Mouse (Mus musculus): ENCODE measurements around the gene Fzd4. TPM values are rescaled to one million over a fixed set of nuclear protein-coding genes. Genes with fewer than 3 reads are reported as not detected.

Fzd4 gene
- total and polyA plus RNA-seq, 2 experiments from 2014 or later: 9.6 to 16.0 TPM

DNA sequence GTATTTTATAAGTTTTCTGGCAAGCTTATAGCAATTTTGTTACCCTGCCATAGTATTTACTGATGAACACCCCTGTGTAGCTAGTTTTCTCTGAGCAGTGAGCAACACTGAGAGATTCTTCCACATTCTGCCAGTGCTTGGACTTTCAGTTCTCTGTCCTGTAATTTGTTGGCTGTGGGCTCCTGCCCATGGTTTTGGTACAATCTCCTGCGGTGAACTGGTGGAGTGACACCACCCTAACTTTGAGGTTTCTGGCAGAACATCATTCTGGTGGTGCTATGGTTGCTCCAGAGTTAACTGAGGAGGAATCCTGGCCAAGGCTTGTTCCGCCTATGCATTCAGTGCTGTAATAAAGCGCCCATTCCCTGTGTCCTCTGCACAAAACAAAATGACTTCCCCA, 21.3 kb upstream of the Fzd4 start:
- WGBS: 96% methylated on average over 3 of the region's 3 CpGs
- H3K9ac ChIP-seq (replicated peaks; ENCODE audit: low read depth, low read length): no peak overlapping the region
- DNase-seq (ENCODE audit: low spot score): no peak
- no peak overlapping the region for H3K27ac ChIP-seq (ENCODE audit: low read depth)
- TF ChIP-seq EP300 (IDR thresholded peaks at IDR 0.05; ENCODE audit: low read depth) (no peak), CTCF (IDR thresholded peaks at IDR 0.05; ENCODE audit: low read depth) (no peak)
- no peak overlapping the region for H3K4me3 ChIP-seq (ENCODE audit: low read depth, low read length)
- no peak for ATAC-seq (ENCODE audit: insufficient read depth, low read depth)
- peaks cover 16% of the 10 kb centered on the region; the same call in 1 of the 2 replicates for H3K4me1 ChIP-seq (ENCODE audit: control insufficient read depth, insufficient read depth)
- H3K27me3 ChIP-seq (ENCODE audit: control insufficient read depth, insufficient read depth, low read length): no peaks in the 10 kb centered on the region
- H3K4me2 ChIP-seq (ENCODE audit: low read depth, low read length): no peak overlapping the region
- no peaks in the 10 kb centered on the region for H3K9me3 ChIP-seq (replicated peaks; ENCODE audit: control insufficient read depth, low read length)
- no peaks in the 10 kb centered on the region for H3K36me3 ChIP-seq (replicated peaks; ENCODE audit: control insufficient read depth, insufficient read depth, low read length)

DNA sequence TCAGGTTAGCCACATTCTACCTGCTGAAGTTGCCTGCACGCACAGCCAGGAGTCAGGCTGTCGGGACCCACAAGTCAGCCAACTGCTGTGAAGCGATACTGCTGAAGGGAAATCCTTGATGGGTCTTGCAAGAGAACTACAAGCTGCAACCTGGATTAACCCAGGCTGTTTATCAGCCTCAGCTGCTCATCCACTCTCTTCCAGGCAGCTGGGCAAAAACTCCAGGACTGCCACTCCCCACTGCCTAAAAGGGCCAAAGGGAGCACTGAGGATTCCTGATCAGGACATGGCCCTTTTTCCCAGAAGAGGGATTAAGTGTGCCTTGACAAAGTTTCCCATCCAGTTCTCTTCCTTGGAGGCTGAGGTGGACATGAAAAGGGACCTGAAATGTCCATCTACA, 15.2 kb upstream of the Fzd4 start:
- H3K27me3 ChIP-seq (ENCODE audit: control insufficient read depth, insufficient read depth, low read length): no peaks in the 10 kb centered on the region
- DNase-seq (ENCODE audit: low spot score): no peak
- H3K36me3 ChIP-seq (replicated peaks; ENCODE audit: control insufficient read depth, insufficient read depth, low read length): no peaks in the 10 kb centered on the region
- no peak overlapping the region for H3K4me3 ChIP-seq (ENCODE audit: low read depth, low read length)
- no peak overlapping the region for H3K9ac ChIP-seq (replicated peaks; ENCODE audit: low read depth, low read length)
- peaks cover 39% of the 10 kb centered on the region for H3K4me1 ChIP-seq (ENCODE audit: control insufficient read depth, insufficient read depth)
- H3K27ac ChIP-seq (ENCODE audit: low read depth): no peak overlapping the region
- 57% methylated on average over 3 of the region's 3 CpGs for WGBS
- TF ChIP-seq CTCF (IDR thresholded peaks at IDR 0.05; ENCODE audit: low read depth) (no peak), EP300 (IDR thresholded peaks at IDR 0.05; ENCODE audit: low read depth) (no peak)
- H3K4me2 ChIP-seq (ENCODE audit: low read depth, low read length): no peak overlapping the region
- no peaks in the 10 kb centered on the region for H3K9me3 ChIP-seq (replicated peaks; ENCODE audit: control insufficient read depth, low read length)
- no peak for ATAC-seq (ENCODE audit: insufficient read depth, low read depth)

DNA sequence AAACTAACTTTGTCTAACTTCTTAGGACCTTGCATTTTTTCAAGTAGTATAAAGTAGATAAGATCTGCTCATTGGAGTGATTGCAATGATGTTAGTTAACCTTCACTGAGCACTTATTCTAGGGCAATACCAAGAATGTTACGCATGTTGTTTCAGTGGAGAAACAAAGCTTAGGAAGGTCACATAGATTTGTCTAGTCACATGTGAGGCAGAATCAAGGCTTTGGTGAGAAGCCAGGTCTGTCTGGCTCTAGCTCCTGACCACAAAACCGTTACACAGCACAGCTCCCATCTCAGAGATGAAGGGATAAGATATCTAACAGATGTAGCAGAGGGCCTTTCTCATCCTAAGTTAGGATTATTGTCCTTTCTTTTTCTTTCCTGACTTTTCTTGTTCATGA, 13.5 kb upstream of the Fzd4 start:
- H3K9ac ChIP-seq (replicated peaks; ENCODE audit: low read depth, low read length): no peak overlapping the region
- no peaks in the 10 kb centered on the region for H3K9me3 ChIP-seq (replicated peaks; ENCODE audit: control insufficient read depth, low read length)
- ATAC-seq (ENCODE audit: insufficient read depth, low read depth) (no peak), DNase-seq (ENCODE audit: low spot score) (no peak)
- no peaks in the 10 kb centered on the region for H3K36me3 ChIP-seq (replicated peaks; ENCODE audit: control insufficient read depth, insufficient read depth, low read length)
- H3K4me3 ChIP-seq (ENCODE audit: low read depth, low read length): no peak overlapping the region
- TF ChIP-seq EP300 (IDR thresholded peaks at IDR 0.05; ENCODE audit: low read depth): no peak
- TF ChIP-seq CTCF (IDR thresholded peaks at IDR 0.05; ENCODE audit: low read depth): no peak
- 59% methylated on average over 2 of the region's 2 CpGs for WGBS
- H3K27me3 ChIP-seq (ENCODE audit: control insufficient read depth, insufficient read depth, low read length): no peaks in the 10 kb centered on the region
- peaks cover 39% of the 10 kb centered on the region for H3K4me1 ChIP-seq (ENCODE audit: control insufficient read depth, insufficient read depth)
- H3K27ac ChIP-seq (ENCODE audit: low read depth): no peak overlapping the region
- H3K4me2 ChIP-seq (ENCODE audit: low read depth, low read length): no peak overlapping the region

DNA sequence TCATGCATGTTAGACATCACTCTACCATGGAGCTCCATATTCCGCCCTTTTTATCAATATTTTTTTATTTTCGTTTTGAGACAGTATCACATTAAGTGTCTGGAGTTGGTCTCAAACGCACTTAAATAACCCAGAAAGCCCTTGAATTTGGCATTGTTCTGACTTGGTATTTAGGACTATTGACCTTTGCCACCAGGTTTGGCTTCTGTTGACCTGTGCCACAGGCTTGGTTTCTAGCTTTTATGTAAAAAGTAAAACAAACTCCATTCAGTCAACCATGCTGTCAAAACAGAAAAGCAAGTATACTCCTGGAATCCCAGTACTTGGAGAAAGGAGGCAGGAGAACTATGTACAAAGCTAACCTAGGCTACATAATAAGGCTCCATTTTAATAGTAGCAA, 12.9 kb upstream of the Fzd4 start:
- no peak overlapping the region for H3K4me3 ChIP-seq (ENCODE audit: low read depth, low read length)
- DNase-seq (ENCODE audit: low spot score) (no peak), ATAC-seq (ENCODE audit: insufficient read depth, low read depth) (no peak)
- H3K4me1 ChIP-seq (ENCODE audit: control insufficient read depth, insufficient read depth): peaks cover 33% of the 10 kb centered on the region
- 89% methylated on average over 3 of the region's 3 CpGs for WGBS
- no peak overlapping the region for H3K27ac ChIP-seq (ENCODE audit: low read depth)
- TF ChIP-seq CTCF (IDR thresholded peaks at IDR 0.05; ENCODE audit: low read depth) (no peak), EP300 (IDR thresholded peaks at IDR 0.05; ENCODE audit: low read depth) (no peak)
- no peak overlapping the region for H3K9ac ChIP-seq (replicated peaks; ENCODE audit: low read depth, low read length)
- no peaks in the 10 kb centered on the region for H3K9me3 ChIP-seq (replicated peaks; ENCODE audit: control insufficient read depth, low read length)
- no peaks in the 10 kb centered on the region for H3K27me3 ChIP-seq (ENCODE audit: control insufficient read depth, insufficient read depth, low read length)
- H3K4me2 ChIP-seq (ENCODE audit: low read depth, low read length): no peak overlapping the region
- no peaks in the 10 kb centered on the region for H3K36me3 ChIP-seq (replicated peaks; ENCODE audit: control insufficient read depth, insufficient read depth, low read length)

DNA sequence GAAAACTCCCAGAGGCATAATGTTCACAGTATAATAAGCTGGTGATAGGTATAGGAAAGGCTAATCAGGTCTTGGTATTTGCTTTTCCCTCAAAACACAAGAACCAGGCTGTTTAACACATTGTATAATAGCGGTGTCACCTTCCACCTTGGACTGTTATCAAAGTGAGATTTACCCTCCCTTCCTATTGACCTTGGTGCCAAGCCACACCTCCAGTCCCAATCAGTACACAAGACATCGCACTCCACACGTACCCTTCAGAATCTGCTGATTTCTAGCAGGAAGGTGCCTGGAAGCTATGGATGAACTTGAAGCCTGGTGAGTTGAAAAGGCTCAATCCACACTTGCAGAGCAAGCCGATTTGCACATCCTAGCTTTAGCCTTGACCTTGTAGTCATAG, 12.3 kb upstream of the Fzd4 start:
- no peak for DNase-seq (ENCODE audit: low spot score)
- WGBS: 47% methylated on average over 4 of the region's 4 CpGs
- no peak overlapping the region for H3K4me2 ChIP-seq (ENCODE audit: low read depth, low read length)

DNA sequence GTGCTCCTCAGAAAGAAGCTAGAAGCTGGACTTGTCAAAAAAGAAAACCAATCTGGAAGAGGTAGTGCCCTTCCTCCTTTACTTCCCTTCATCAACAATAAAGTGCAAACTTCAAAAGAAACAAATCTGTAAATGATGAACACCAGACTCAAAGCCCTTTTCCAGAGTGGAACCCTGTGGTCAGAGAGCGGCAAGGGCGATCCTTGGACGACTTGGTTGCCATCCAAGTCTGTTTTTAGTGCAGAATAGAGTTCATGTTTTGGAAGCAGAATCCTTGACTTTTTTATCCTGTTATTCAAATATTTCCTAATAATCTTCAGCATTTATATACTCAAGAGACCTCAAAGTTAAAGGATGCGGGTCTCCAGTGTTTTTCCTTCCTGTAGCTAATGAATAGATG, 11.8 kb upstream of the Fzd4 start:
- Histone ChIP-seq H3K36me3 (replicated peaks; ENCODE audit: control insufficient read depth, insufficient read depth, low read length) (no peaks in the 10 kb centered on the region), H3K9ac (replicated peaks; ENCODE audit: low read depth, low read length) (no peak overlapping the region), H3K4me2 (ENCODE audit: low read depth, low read length) (no peak overlapping the region), H3K9me3 (replicated peaks; ENCODE audit: control insufficient read depth, low read length) (no peaks in the 10 kb centered on the region), H3K4me1 (ENCODE audit: control insufficient read depth, insufficient read depth) (peaks cover 23% of the 10 kb centered on the region; the same call in 1 of the 2 replicates), H3K27ac (ENCODE audit: low read depth) (0 out of 2 replicates have a peak overlapping the region, but pooled peaks have one; percentile 6), H3K27me3 (ENCODE audit: control insufficient read depth, insufficient read depth, low read length) (no peaks in the 10 kb centered on the region), H3K4me3 (ENCODE audit: low read depth, low read length) (no peak overlapping the region)
- no peak for TF ChIP-seq CTCF (IDR thresholded peaks at IDR 0.05; ENCODE audit: low read depth)
- TF ChIP-seq EP300 (IDR thresholded peaks at IDR 0.05; ENCODE audit: low read depth): no peak
- ATAC-seq (ENCODE audit: insufficient read depth, low read depth) (no peak), DNase-seq (ENCODE audit: low spot score) (no peak)
- 48% methylated on average over 4 of the region's 4 CpGs for WGBS

More for the DNA sequence above, 12.3 kb upstream of the Fzd4 start:
- Histone ChIP-seq H3K27me3 (ENCODE audit: control insufficient read depth, insufficient read depth, low read length) (no peaks in the 10 kb centered on the region), H3K9me3 (replicated peaks; ENCODE audit: control insufficient read depth, low read length) (no peaks in the 10 kb centered on the region), H3K4me1 (ENCODE audit: control insufficient read depth, insufficient read depth) (peaks cover 27% of the 10 kb centered on the region; the same call in 1 of the 2 replicates), H3K4me3 (ENCODE audit: low read depth, low read length) (no peak overlapping the region), H3K36me3 (replicated peaks; ENCODE audit: control insufficient read depth, insufficient read depth, low read length) (no peaks in the 10 kb centered on the region), H3K9ac (replicated peaks; ENCODE audit: low read depth, low read length) (no peak overlapping the region), H3K27ac (ENCODE audit: low read depth) (0 out of 2 replicates have a peak overlapping the region, but pooled peaks have one; percentile 6)
- TF ChIP-seq CTCF (IDR thresholded peaks at IDR 0.05; ENCODE audit: low read depth) (no peak), EP300 (IDR thresholded peaks at IDR 0.05; ENCODE audit: low read depth) (no peak)
- peak; percentile 11; the same call in 1 of the 2 replicates for ATAC-seq (ENCODE audit: insufficient read depth, low read depth)
